Mouse (Mus musculus): ENCODE data around the gene Ifna2. TPM values are rescaled to one million over a fixed set of nuclear protein-coding genes. Genes with fewer than 3 reads are reported as not detected.

Ifna2 gene
- polyA plus RNA-seq, 1 experiment from 2014 or later, result not detected

GRCm38 (mm10) chr4:88698781-88699180 is 15.1 kb upstream of the Ifna2 start:
- WGBS, result 82% methylated on average over 5 of the region's 5 CpGs
- no peaks in the 10 kb centered on the region for H3K4me1 ChIP-seq
- no peak overlapping the region for H3K4me3 ChIP-seq (replicated peaks)
- no peaks in the 10 kb centered on the region for H3K36me3 ChIP-seq
- no peak overlapping the region for H3K27ac ChIP-seq (replicated peaks)
- no peak overlapping the region for H3K4me2 ChIP-seq
- H3K9me3 ChIP-seq (replicated peaks), result no peaks in the 10 kb centered on the region
- no peak for ATAC-seq (ENCODE audit: low FRiP score)
- 0 out of 2 replicates have a peak, but pooled peaks cover 8% of the 10 kb centered on the region for H3K27me3 ChIP-seq (replicated peaks)
- H3K9ac ChIP-seq (replicated peaks), result no peak overlapping the region

GRCm38 (mm10) chr4:88697753-88698152 is 14.0 kb upstream of the Ifna2 start:
- Histone ChIP-seq H3K4me1 (no peaks in the 10 kb centered on the region), H3K9me3 (replicated peaks) (no peaks in the 10 kb centered on the region), H3K36me3 (no peaks in the 10 kb centered on the region), H3K27me3 (replicated peaks) (0 out of 2 replicates have a peak, but pooled peaks cover 8% of the 10 kb centered on the region), H3K4me3 (replicated peaks) (no peak overlapping the region), H3K4me2 (no peak overlapping the region), H3K9ac (replicated peaks) (no peak overlapping the region), H3K27ac (replicated peaks) (no peak overlapping the region)
- ATAC-seq (ENCODE audit: low FRiP score), result no peak
- WGBS, result 81% methylated on average over 4 of the region's 4 CpGs

- Histone ChIP-seq H3K27ac (replicated peaks) (no peak overlapping the region), H3K27me3 (replicated peaks) (0 out of 2 replicates have a peak, but pooled peaks cover 8% of the 10 kb centered on the region), H3K9ac (replicated peaks) (no peak overlapping the region), H3K4me2 (no peak overlapping the region), H3K4me1 (no peaks in the 10 kb centered on the region), H3K4me3 (replicated peaks) (no peak overlapping the region), H3K9me3 (replicated peaks) (no peaks in the 10 kb centered on the region), H3K36me3 (no peaks in the 10 kb centered on the region)
- ATAC-seq (ENCODE audit: low FRiP score), result no peak
- 53% methylated on average over 6 of the region's 6 CpGs for WGBS
These were observed 13.4 kb upstream of the Ifna2 start for GRCm38 (mm10) chr4:88697108-88697507.

- H3K4me3 ChIP-seq (replicated peaks), result no peak overlapping the region
- no peaks in the 10 kb centered on the region for H3K36me3 ChIP-seq
- WGBS, result 27% methylated on average over 3 of the region's 3 CpGs
- H3K27ac ChIP-seq (replicated peaks), result no peak overlapping the region
- 0 out of 2 replicates have a peak, but pooled peaks cover 8% of the 10 kb centered on the region for H3K27me3 ChIP-seq (replicated peaks)
- no peaks in the 10 kb centered on the region for H3K4me1 ChIP-seq
- no peaks in the 10 kb centered on the region for H3K9me3 ChIP-seq (replicated peaks)
- H3K9ac ChIP-seq (replicated peaks), result no peak overlapping the region
- ATAC-seq (ENCODE audit: low FRiP score), result peak; percentile 84; the same call in 1 of the 2 replicates
- no peak overlapping the region for H3K4me2 ChIP-seq
These were observed 12.6 kb upstream of the Ifna2 start for GRCm38 (mm10) chr4:88696237-88696884.

- WGBS, result 87% methylated on average over 2 of the region's 2 CpGs
- Histone ChIP-seq H3K27ac (replicated peaks) (no peak overlapping the region), H3K9ac (replicated peaks) (no peak overlapping the region)
These were observed 9.7 kb upstream of the Ifna2 start for GRCm38 (mm10) chr4:88693392-88693791.

GRCm38 (mm10) chr4:88692537-88692936 is 8.8 kb upstream of the Ifna2 start:
- Histone ChIP-seq H3K36me3 (no peaks in the 10 kb centered on the region), H3K27ac (replicated peaks) (no peak overlapping the region), H3K9ac (replicated peaks) (no peak overlapping the region), H3K4me1 (no peaks in the 10 kb centered on the region), H3K27me3 (replicated peaks) (0 out of 2 replicates have a peak, but pooled peaks cover 8% of the 10 kb centered on the region), H3K9me3 (replicated peaks) (no peaks in the 10 kb centered on the region), H3K4me2 (no peak overlapping the region), H3K4me3 (replicated peaks) (no peak overlapping the region)
- 89% methylated on average over 1 of the region's 1 CpGs for WGBS
- ATAC-seq (ENCODE audit: low FRiP score), result no peak

More at GRCm38 (mm10) chr4:88693392-88693791, 9.7 kb upstream of the Ifna2 start:
- no peaks in the 10 kb centered on the region for H3K9me3 ChIP-seq (replicated peaks)
- ATAC-seq (ENCODE audit: low FRiP score), result no peak
- 0 out of 2 replicates have a peak, but pooled peaks cover 8% of the 10 kb centered on the region for H3K27me3 ChIP-seq (replicated peaks)
- no peak overlapping the region for H3K4me2 ChIP-seq
- no peak overlapping the region for H3K4me3 ChIP-seq (replicated peaks)
- H3K4me1 ChIP-seq, result no peaks in the 10 kb centered on the region
- H3K36me3 ChIP-seq, result no peaks in the 10 kb centered on the region

- H3K9ac ChIP-seq (replicated peaks), result no peak within 1 kb of the TSS
- no peaks in the 10 kb centered on the region for H3K9me3 ChIP-seq (replicated peaks)
- H3K27me3 ChIP-seq (replicated peaks), result 0 out of 2 replicates have a peak, but pooled peaks cover 6% of the 10 kb centered on the region
- H3K4me2 ChIP-seq, result no peak within 1 kb of the TSS
- no peaks in the 10 kb centered on the region for H3K4me1 ChIP-seq
- WGBS, result 70% methylated on average over 2 of the region's 2 CpGs
- no peak within 1 kb of the TSS for H3K4me3 ChIP-seq (replicated peaks)
- ATAC-seq (ENCODE audit: low FRiP score), result no peak
- H3K36me3 ChIP-seq, result no peaks in the 10 kb centered on the region
- H3K27ac ChIP-seq (replicated peaks), result no peak within 1 kb of the TSS
These were observed 7.5 kb upstream of the Ifna2 start, which contains the start of gene Ifnab for GRCm38 (mm10) chr4:88691259-88691658. Ifnab (minus strand) TSS chr4:88691359.

- no peaks in the 10 kb centered on the region for H3K4me1 ChIP-seq
- ATAC-seq (ENCODE audit: low FRiP score), result no peak
- no peaks in the 10 kb centered on the region for H3K27me3 ChIP-seq (replicated peaks)
- H3K9me3 ChIP-seq (replicated peaks), result no peaks in the 10 kb centered on the region
- 79% methylated on average over 3 of the region's 3 CpGs for WGBS
- H3K36me3 ChIP-seq, result no peaks in the 10 kb centered on the region
- no peak overlapping the region for H3K27ac ChIP-seq (replicated peaks)
- H3K9ac ChIP-seq (replicated peaks), result no peak overlapping the region
- H3K4me2 ChIP-seq, result no peak overlapping the region
- no peak overlapping the region for H3K4me3 ChIP-seq (replicated peaks)
These were observed 2.4 kb downstream of the Ifna2 start for GRCm38 (mm10) chr4:88681353-88681752.

GRCm38 (mm10) chr4:88680362-88680761 is 3.4 kb downstream of the Ifna2 start:
- Histone ChIP-seq H3K27ac (replicated peaks) (no peak overlapping the region), H3K9ac (replicated peaks) (no peak overlapping the region), H3K27me3 (replicated peaks) (no peaks in the 10 kb centered on the region), H3K9me3 (replicated peaks) (no peaks in the 10 kb centered on the region), H3K4me1 (no peaks in the 10 kb centered on the region), H3K4me3 (replicated peaks) (no peak overlapping the region), H3K36me3 (no peaks in the 10 kb centered on the region), H3K4me2 (no peak overlapping the region)
- 51% methylated on average over 8 of the region's 8 CpGs for WGBS
- no peak for ATAC-seq (ENCODE audit: low FRiP score)

GRCm38 (mm10) chr4:88676824-88677223 is 6.9 kb downstream of the Ifna2 start, which contains the start of gene Ifna16:
Ifna16 (minus strand) TSS chr4:88676924.
- Histone ChIP-seq H3K4me3 (replicated peaks) (no peak within 1 kb of the TSS), H3K9ac (replicated peaks) (no peak within 1 kb of the TSS), H3K27ac (replicated peaks) (no peak within 1 kb of the TSS), H3K27me3 (replicated peaks) (no peaks in the 10 kb centered on the region), H3K4me2 (no peak within 1 kb of the TSS), H3K4me1 (no peaks in the 10 kb centered on the region), H3K36me3 (no peaks in the 10 kb centered on the region), H3K9me3 (replicated peaks) (no peaks in the 10 kb centered on the region)
- no peak for ATAC-seq (ENCODE audit: low FRiP score)
- 82% methylated on average over 1 of the region's 1 CpGs for WGBS

GRCm38 (mm10) chr4:88655461-88655860 is 28.3 kb downstream of the Ifna2 start:
- Histone ChIP-seq H3K4me2 (no peak overlapping the region), H3K4me3 (replicated peaks) (no peak overlapping the region), H3K27ac (replicated peaks) (no peak overlapping the region), H3K36me3 (no peaks in the 10 kb centered on the region), H3K9ac (replicated peaks) (no peak overlapping the region), H3K4me1 (no peaks in the 10 kb centered on the region), H3K27me3 (replicated peaks) (no peaks in the 10 kb centered on the region), H3K9me3 (replicated peaks) (no peaks in the 10 kb centered on the region)
- ATAC-seq (ENCODE audit: low FRiP score), result no peak
- 66% methylated on average over 1 of the region's 1 CpGs for WGBS

- Histone ChIP-seq H3K4me2 (no peak overlapping the region), H3K36me3 (no peaks in the 10 kb centered on the region), H3K4me3 (replicated peaks) (no peak overlapping the region), H3K9me3 (replicated peaks) (no peaks in the 10 kb centered on the region), H3K27ac (replicated peaks) (no peak overlapping the region), H3K9ac (replicated peaks) (no peak overlapping the region), H3K27me3 (replicated peaks) (no peaks in the 10 kb centered on the region), H3K4me1 (no peaks in the 10 kb centered on the region)
- 73% methylated on average over 3 of the region's 3 CpGs for WGBS
- no peak for ATAC-seq (ENCODE audit: low FRiP score)
These were observed 30.1 kb downstream of the Ifna2 start for GRCm38 (mm10) chr4:88653644-88654043.
